Mouse (Mus musculus) cerebral cortex, adult 2 months (tissue): ENCODE results near the gene Gm20772.

Experiments used
- WGBS: fragments of 180-500 bp; shearing (Covaris S2); methylation state at CpG from one replicate; pipeline ENCODE4 v1.1.7; 2018; 5-methylcytosine and 5-hydroxymethylcytosine counted together

The Gm20772 gene

DNA sequence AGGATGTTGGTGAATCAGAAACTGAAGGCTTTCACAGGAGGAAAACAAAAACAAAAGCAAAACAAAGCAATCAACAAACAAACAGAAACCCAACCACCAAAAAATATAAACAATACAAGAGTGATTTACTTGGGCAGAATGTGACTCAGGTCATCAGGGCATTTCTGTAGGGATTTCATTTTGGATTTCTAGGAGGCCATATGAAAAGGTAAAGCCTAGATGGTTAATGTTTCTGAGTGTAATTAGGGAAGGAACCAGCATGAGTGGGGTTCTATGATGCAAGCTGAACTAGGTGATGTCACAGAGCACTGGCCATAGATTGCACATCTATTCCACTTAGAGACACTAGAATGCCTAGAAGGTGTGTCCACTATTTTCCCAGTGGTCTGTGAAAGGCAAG is at the start of gene Gm20772, which contains the start of gene Gm20831:
TSS of gene Gm20772 (plus strand) at position 301 of the 400 bp plus-strand sequence.
TSS of gene Gm20831 (plus strand) at position 301 of the 400 bp plus-strand sequence.

DNA sequence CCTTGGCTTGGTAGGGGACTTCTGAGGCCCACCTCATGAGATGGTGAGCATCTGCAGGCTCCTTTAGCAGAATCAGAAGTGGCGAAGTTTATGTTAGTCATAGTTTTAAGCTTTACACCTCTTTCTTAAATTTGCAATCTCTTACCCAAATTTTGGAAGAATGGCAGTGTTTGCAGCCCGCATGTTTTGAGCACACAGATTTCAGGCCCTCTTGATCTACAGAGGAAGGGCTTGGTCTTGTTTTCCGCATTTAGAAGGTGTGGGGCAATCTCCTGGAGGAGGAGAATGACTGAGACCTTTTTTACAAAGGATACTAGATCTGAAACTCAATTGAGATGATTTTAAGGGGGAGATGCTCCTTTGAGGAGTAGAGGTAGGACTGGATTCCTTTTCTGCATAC is 28.4 kb upstream of the Gm20772 start, which contains the start of gene Gm21904:
TSS of gene Gm21904 (minus strand) at position 101 of the 400 bp plus-strand sequence.
- WGBS = no CpG with 5 or more reads among the region's 3 CpGs
